Mouse (Mus musculus) gastrocnemius, postnatal 4 days (tissue): Measurements from ENCODE around the gene Tspan10. TPM values are rescaled to one million over a fixed set of nuclear protein-coding genes. Genes with fewer than 3 reads are reported as not detected.
A peak's percentile ranks its signal among the peaks of the same experiment; 100 is the strongest.
"Not testable (repeated sequence)": the region's sequence is repeated elsewhere in the genome, so short reads cannot be mapped to it uniquely, and the experiment has no call there.

Experiments used
- DNase-seq, 2 experiments: peaks; one replicate each; pipeline ENCODE4 v3.0.0; 2021 to 2022; ENCODE audit warnings: low spot score in 2 of 2, mixed read lengths in 2 of 2
- long read RNA-seq, 2 experiments: library from polyadenylated mRNA; stranded (forward); transcript quantifications; one replicate each; pipeline ENCODE4 v2.0.0; 2021
- total RNA-seq, 2 experiments: library from RNA; stranded (reverse); gene quantifications; 2 replicates each; pipeline ENCODE4 v1.2.3; 2021

Tspan10 gene
- 1 to 10 TPM in 1 of 2 experiments, not detected in 1; 4.6 TPM for total RNA-seq
- long read RNA-seq, experiment 1, partial matches to known transcripts: 1 of 3 reads
- long read RNA-seq, experiment 1, other reads (novel, unspliced or antisense): 2 of 3 reads
- long read RNA-seq, experiment 2, partial matches to known transcripts: 0 of 3 reads
- long read RNA-seq, experiment 2, other reads (novel, unspliced or antisense): 2 of 3 reads

DNA sequence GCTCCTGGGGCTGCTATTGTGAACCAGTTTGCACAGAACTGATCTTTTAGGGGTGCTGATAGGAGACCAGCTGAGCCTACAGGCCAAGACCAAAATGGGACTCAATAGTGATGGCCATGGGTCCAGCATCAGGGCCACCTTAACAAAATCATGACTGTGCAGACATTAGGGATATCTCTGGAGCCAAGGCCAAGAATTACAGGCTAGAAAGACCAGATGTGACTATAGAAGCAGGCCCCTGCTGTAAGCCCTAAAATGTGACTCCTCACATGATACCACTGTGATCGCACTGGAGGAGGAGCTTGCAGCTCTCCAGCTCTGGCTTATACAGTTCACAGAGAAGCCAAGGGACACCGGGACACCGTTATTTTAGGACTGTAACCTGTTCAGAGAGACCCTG is at the start of gene Tspan10:
Tspan10 (plus strand) TSS at position 301 of the 400 bp plus-strand sequence.
- no peak for DNase-seq

DNA sequence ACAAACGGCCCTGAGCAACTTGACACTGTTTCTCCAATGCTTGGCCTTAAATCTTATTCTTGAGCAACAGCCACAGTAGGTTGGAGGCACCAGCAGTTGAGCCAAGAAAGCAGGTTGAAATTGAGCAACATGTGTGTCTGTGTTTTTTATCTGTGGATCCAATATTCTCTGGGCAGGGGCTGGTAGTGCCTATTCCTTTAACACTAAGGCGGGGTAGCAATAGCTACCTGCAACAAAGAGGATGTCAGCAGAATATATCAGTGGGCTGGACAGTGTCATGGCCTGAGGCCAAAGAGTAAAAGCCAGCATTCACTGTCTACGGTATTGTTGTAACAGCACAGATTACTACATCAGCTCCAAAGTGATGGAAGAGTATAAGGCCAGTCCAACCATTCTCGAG is 46.8 kb upstream of the Tspan10 start:
- no peak for DNase-seq

DNA sequence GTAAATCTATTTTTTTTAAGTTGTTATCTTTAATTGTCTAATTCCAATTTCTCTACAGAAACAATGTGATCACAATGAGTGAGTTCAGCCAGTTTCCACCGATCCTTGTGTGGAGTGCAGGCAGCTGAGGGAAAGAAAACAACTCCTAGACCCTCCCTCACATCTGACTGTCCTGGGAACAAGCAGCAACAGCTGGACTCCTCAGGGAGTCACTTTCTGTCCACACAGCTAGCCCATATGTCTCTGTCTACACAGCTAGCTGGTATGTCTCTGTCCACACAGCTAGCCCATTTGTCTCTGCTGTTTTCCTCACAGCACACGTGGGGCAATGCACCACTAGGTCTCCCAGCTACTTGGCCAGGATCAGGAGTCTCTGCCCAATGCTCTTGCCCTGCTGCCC is 44.8 kb upstream of the Tspan10 start:
- no peak for DNase-seq

DNA sequence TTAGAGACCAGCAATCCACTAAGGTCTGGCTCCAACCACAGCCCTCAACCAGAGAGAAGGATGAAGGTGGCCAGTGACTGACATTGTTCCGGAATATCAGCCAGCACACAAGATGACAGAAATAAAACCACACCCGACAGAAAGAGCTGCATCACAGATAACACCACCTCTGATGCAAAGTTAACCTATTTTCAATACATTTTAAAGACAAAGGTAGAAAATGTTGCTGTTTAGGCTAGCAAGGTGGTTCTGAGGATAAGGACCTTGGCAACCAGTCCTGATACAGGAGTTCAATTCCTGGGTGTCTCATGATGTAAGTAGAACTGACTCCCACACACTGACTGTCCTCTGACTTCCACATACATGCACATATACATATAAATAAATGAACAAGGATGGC is 43.1 kb upstream of the Tspan10 start:
- no peak for DNase-seq

DNA sequence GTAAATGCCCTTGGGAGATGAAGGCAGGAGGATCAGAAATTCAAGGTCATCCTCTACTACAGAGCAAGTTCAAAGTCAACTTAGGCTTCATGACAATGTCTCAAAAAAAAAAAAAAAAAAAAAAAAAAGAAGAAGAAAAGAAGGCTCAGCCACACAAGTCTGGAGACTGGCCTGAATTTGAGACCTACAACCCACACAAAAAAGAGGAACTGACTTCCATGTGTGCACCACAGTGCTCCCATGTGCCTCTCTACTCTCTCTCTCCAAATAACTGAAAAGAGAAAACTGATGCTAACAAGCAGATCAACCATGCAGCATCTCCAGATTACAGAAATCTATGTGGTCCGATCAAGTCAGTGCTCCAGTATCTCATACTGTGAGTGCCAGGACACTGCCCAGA is 37.6 kb upstream of the Tspan10 start:
- no peak for DNase-seq

DNA sequence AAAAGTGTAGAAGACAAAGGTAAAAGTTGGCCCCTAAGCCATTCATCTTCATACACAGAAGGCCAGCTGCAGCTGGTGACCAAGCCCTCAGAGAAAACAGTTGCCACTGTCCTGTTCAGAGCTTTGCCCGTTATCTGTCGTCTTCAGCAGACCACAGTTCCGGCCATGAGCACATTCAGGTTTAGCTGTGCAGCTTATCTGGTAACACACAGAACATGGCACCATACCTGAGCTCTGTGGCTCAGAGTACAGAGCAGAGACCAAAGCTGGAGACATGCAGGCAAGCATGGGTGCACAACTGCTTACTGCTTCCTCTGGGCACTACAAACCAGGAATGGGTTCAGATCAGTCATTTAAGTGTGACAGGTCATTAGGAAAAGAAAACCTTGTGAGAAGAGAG is 36.6 kb upstream of the Tspan10 start:
- DNase-seq: no peak

DNA sequence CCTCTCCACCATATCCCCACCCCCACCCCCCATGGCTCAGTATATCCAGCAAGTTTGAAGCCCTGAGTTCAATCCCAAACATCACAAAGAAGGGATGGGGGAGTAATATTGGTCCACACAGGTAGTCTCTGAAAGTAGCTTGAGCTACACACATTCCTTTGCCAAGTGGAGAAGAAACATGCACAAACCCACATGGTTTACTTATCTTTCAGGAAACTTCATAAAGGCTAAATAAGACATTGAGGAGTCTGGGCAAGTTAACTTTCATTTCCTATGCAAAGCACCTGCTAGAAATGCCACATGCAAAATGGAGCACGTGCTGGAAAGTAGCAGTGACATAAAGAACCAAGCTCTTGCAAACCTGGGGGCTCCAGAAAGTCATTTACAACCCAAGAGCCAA is 36.0 kb upstream of the Tspan10 start:
- DNase-seq: no peak

DNA sequence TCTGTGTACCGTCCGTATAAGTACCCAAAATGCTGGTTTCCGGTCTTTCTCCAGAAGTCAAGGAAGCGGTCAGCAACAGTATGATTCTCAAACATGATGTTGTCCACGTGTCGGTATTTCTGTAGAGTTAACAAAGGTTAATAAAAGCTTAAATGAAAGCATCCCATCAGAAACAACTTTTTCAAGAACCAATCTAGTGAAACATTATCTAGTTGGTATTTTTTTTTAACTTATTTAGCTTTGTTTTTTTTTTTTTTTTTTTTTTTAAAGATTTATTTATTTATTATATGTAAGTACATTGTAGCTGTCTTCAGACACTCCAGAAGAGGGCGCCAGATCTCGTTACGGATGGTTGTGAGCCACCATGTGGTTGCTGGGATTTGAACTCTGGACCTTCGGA is 28.8 kb upstream of the Tspan10 start:
- not testable (repeated sequence) for DNase-seq

GRCm38 (mm10) chr11:120417852-120418251 is 24.6 kb upstream of the Tspan10 start:
- no peak for DNase-seq

- no peak for DNase-seq
Measured at GRCm38 (mm10) chr11:120418592-120418991, 23.9 kb upstream of the Tspan10 start.

- DNase-seq: no peak
Measured at GRCm38 (mm10) chr11:120422651-120423568, 19.5 kb upstream of the Tspan10 start.

GRCm38 (mm10) chr11:120423569-120424295 is 18.7 kb upstream of the Tspan10 start:
- peak; percentile 26 to 61 for DNase-seq

DNA sequence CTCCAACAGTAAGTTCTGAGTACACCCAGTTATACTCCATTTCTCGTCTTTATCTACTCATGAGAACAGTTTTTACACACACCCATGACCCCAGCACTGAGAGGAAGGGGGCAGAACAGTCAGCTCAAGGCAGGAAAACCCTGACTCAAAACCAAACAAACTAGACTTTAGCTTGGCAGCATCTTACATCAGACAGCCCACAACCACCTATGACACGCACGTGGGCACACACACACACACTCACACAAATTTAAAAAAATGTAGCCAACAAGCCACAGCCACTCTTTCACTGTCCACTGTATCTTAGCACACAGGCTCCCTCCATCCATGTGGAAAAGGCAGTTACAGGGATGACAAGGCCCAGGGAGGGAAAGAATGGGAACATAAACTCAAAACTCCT is 15.7 kb upstream of the Tspan10 start:
- no peak for DNase-seq

- DNase-seq: peak; percentile 88 to 92
Measured at GRCm38 (mm10) chr11:120437152-120437856, 5.1 kb upstream of the Tspan10 start, which contains the start of gene Nploc4. Nploc4 (minus strand) TSS chr11:120437708.

GRCm38 (mm10) chr11:120437857-120438385 is 4.5 kb upstream of the Tspan10 start:
- DNase-seq: no peak

- no peak for DNase-seq
Measured at GRCm38 (mm10) chr11:120442765-120443280, 379 bp downstream of the Tspan10 start.

GRCm38 (mm10) chr11:120444106-120444505 is 1.7 kb downstream of the Tspan10 start:
- DNase-seq: no peak

DNA sequence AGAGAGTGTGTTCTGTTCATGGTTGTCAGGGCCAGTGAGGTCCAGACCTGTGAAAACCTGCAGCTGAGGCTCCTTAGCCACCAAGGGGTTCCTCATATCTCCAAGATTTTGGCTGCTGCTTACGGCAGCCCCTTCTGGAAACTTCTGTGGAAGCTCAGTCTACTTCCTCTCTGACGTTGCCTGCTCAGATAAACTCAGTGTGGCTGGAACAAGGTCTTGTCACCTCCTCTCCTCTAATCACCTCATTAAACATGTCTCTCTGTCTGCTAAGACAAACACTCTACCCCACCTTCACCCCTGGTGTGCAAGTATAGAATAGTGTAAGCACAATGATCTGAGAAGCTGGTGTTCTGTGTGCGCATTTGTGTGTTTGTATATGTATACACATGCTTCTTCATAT is 3.0 kb downstream of the Tspan10 start:
- DNase-seq: no peak

DNA sequence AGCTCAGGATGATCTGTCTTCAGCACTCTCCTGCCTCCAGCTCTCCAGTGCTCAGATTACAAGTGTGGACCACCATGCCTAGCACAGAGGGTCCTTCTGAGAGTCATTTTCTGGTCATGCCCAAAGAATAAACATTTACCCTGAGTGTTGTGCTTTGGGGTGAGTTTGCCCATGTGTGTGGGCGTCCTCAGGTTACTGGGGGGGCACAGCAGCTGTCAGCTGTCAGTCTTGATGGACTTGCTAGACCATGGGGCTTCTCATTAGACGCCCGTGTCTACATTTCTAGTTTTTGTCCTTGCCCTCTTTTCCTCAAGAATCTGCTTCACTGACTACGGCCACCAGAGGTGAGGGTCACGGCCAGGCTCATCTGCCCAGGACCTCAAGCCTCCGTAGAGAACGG is 4.7 kb downstream of the Tspan10 start:
- DNase-seq: no peak

GRCm38 (mm10) chr11:120452246-120452645 is 9.8 kb downstream of the Tspan10 start:
- DNase-seq: no peak

GRCm38 (mm10) chr11:120453306-120453705 is 10.9 kb downstream of the Tspan10 start, which contains the start of gene Pde6g:
Pde6g (minus strand) TSS chr11:120453500.
- no peak for DNase-seq
